Mouse (Mus musculus): ENCODE measurements around the gene Rpp14.
A peak's percentile ranks its signal among the peaks of the same experiment; 100 is the strongest.

The Rpp14 gene

DNA sequence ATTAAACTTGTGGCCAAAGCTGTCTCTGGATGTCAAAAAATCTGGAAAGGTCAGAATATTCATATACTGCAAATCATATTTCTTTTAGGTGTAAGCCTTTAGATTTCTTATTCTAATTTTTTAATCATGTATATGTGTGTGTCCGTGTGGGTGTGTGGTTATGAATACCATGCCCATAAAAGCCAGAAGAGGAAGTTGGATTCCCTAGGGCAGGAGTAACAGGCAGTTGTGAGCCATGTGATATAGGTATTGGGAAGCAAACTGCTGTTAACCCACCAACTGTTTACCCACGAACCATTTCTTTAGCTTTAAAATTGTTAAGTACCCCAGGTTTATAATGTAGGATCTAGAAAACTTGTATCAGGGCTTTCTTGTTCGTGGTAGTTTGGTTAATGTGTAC, 39.7 kb downstream of the Rpp14 start:
- TF ChIP-seq GATA4 (IDR thresholded peaks at IDR 0.05; ENCODE audit: insufficient replicate concordance, low read length): no peak

DNA sequence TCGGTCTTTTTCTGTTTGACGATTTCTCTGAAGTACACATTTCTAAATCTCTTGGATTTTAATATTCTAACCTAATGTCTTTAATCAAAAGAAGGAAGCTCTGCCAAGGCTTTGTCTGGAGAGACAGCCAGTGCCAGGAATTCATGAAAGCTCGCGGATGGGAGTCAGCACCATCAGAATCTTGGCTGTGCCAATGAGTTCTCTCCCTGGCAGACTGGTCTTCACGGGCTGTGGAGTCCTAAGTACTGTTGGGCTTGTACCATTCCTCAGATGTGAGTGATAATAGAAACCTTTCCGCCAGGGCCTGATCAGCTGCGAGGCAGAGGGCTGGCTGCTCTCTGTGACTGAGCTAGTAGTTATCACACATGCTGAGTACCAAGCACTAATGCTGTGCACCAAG, 43.0 kb downstream of the Rpp14 start:
- no peak for TF ChIP-seq GATA4 (IDR thresholded peaks at IDR 0.05; ENCODE audit: insufficient replicate concordance, low read length)

- peak; percentile 63; the same call in 1 of the 2 replicates for TF ChIP-seq GATA4 (IDR thresholded peaks at IDR 0.05; ENCODE audit: insufficient replicate concordance, low read length)
Measured at GRCm38 (mm10) chr14:8123611-8124010, 43.4 kb downstream of the Rpp14 start.

GRCm38 (mm10) chr14:8124046-8124881, 44.1 kb downstream of the Rpp14 start:
- TF ChIP-seq GATA4 (IDR thresholded peaks at IDR 0.05; ENCODE audit: insufficient replicate concordance, low read length): no peak

DNA sequence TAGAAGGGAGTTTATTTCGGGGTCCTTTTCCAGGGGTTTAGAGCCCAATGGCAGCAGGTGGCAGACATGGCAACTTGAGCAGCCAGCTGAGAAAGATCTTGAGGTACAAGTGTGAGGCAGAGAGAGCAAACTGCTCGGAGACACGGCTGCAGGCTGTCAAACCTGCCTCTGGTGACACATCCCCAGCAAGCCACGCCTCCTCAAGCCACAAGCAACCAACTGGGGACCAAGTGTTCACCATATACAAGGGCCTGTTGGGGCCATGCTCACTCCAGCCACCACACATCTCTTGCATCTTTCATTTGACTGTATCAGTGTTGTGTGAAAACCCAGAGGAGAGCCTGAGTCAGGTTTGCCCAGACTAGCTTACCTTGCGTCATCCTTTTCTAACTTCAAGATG, 47.8 kb downstream of the Rpp14 start:
- no peak for TF ChIP-seq GATA4 (IDR thresholded peaks at IDR 0.05; ENCODE audit: insufficient replicate concordance, low read length)

DNA sequence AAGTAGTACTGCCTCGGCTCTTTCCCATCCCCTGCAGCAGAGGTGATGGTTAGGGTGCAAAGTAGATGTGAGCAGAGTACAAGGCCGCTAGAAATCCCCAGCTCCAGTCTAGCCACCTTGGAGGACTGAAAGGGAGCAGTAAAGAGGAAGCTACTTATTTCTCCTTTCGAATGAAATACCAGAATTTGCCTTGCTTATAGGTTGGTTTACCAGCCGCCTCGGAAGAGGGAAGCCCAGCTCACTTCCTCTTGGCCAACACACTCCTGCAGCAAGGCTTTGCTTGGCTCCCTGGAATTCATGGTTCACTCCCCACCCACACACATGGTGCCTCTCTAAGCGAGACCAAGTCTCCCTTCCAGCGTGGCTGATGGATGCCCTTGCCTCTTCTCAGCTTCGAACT, 52.6 kb downstream of the Rpp14 start:
- TF ChIP-seq GATA4 (IDR thresholded peaks at IDR 0.05; ENCODE audit: insufficient replicate concordance, low read length): no peak

GRCm38 (mm10) chr14:8134234-8134633, 54.1 kb downstream of the Rpp14 start:
- TF ChIP-seq GATA4 (IDR thresholded peaks at IDR 0.05; ENCODE audit: insufficient replicate concordance, low read length): no peak

DNA sequence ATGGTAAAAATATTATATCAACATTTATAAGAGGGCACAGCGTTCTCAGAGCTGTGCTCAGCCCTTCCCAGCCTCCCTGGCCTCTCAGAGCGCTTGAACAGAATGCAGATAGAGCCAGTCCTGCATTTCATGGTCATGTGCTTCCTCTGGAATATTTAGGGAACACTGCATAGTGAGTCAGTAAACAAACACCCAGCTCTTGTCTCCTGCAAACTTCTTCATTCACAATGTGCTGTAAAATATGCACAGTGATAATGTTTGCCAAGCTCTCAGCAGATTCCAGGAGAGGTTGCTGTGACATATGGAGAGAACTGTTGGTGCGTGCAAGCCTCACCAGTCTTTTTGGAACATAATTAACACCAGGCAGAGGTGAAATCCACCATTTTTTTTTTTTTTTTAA, 55.0 kb downstream of the Rpp14 start:
- no peak for TF ChIP-seq GATA4 (IDR thresholded peaks at IDR 0.05; ENCODE audit: insufficient replicate concordance, low read length)

GRCm38 (mm10) chr14:8139724-8140710, 59.9 kb downstream of the Rpp14 start:
- TF ChIP-seq GATA4 (IDR thresholded peaks at IDR 0.05; ENCODE audit: insufficient replicate concordance, low read length): no peak

DNA sequence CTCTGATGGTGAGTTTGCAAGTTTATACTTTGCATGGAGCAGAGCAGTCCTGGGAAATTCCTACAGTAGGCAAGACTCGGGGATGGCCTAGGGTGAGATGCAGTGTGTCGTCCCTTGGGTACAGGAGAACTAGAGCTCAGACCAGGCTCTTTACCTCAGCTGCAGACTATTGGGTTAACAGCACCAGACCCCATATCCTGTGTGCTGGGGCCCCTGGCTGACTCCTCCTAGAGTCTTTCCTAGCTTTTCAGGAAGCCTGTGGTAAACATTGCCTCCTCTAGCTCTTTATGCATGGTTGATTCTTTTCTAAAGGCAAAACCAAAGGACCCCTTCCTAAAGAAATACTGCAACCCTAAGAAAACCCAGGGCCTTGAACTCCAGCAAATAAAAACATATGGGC, 61.0 kb downstream of the Rpp14 start:
- no peak for TF ChIP-seq GATA4 (IDR thresholded peaks at IDR 0.05; ENCODE audit: insufficient replicate concordance, low read length)

Measured in liver, adult (tissue).